Mouse (Mus musculus) common myeloid progenitor, adult 5-6 weeks (primary cell): Measurements from ENCODE around the gene Eif2b3. TPM values are rescaled to one million over a fixed set of nuclear protein-coding genes. Genes with fewer than 3 reads are reported as not detected.

Source experiments
- ATAC-seq: replicated peaks from 2 replicates; pipeline ENCODE4 v1.8.0; 2016; ENCODE audit warnings: low read depth, mild to moderate bottlenecking, moderate TSS enrichment, inconsistent platforms; ENCODE audit not compliant: poor library complexity, severe bottlenecking
- total RNA-seq: library from RNA; stranded (forward); fragments of 200-1000, 187-1606 nt; gene quantifications from 2 replicates; pipeline ENCODE4 v1.2.3, GENCODE M21; 2017

Eif2b3 gene
- total RNA-seq, 1 experiment from 2014 or later, result 48.6 TPM

DNA sequence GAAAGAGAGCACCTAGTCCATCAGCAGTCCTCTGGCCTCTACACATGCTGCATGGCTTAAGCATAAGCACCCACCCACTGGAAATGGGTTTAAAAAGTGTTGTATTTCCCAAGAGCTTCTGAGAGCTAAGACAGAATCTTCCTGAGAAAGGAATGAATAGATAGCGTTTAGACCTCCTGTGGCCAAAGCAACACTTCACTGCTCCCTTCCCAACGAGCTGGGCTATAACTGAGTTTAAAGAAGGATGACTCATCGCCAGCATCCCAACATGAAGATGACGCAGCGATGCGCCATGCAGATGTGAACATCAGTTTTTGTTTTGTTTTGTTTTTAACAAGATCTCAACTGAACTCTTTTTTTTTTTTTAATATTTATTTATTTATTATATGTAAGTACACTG, 5.6 kb upstream of the Eif2b3 start:
- ATAC-seq, result no peak

DNA sequence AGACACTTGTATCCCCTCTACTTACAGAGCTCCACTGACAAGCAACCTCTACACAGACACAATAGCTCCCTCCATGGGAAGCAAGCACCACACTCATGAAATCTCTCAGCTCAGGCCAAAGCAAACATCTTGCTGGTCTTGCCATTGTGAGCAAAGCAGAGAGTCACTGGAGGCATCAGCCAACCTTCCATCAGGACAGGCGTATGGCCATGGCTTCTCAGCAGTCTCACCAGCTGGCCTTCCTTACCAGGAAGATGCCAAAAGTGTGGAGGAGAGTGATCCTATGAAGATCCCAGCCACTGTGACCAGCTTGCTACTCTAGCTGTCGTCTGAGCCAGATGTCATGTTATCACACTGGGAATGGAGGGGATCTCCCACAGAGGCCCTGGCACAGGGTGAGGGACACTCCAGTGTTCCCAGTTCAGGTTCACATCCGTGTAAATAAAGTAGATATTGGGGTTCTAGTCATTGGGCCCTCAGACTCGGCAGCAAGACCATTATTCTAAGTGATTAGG, 4.2 kb upstream of the Eif2b3 start:
- ATAC-seq, result no peak

DNA sequence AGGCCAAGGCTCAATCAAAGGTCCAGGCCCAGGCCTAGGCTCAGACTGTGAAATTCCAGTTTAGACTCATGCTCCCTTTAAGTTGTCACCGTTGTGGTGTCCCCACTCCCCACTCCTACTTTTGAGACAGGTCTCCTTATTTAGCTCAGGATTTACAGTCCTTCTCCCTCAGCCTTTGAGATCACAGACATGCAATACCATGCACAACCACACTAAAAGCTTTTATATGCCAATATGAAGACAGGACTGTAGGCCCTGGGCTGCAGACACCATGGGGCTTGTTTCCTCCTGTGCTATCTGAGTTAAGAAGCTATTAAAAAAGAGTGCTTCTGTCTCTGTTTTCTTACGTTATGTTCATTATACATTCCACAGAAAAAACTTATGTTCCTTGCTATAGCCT, 1.5 kb upstream of the Eif2b3 start:
- ATAC-seq, result no peak

DNA sequence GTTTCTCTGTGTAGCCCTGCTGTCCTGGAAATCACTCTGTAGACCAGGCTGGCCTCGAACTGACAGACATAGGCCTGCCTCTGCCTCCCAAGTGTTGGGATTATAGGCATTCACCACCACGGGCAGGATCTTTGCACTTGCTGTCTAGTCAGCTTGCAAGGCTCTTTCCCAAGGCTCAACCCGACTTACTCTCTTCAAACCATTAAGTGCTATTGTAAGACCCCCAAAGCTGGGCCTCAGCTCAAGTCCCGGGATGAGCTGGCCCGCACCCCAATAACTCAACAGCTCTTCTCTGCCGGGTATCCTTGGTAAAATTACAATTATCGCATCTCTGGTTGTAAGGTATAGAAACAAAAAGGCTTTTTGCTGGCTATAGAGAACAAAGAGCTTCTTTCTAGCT, 875 bp upstream of the Eif2b3 start:
- ATAC-seq, result no peak

DNA sequence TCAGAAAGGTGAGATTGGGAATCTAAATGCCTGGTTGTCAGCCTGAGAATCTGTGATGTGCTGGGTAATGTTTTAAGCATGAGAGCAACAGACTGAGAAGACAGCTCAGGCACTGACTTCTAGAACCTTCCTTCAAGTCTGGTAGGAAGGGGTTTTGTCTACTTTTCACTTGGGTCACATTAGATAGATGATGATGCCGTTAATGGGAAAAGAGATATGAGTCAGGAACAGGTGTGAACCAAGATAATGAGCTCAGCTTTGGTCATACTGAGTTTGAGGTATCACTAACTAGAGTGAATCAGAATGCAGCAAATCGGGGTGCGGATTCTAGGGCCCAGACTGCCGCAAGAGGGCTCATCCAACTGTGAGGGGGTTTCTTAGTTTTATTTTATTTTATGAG, 4.3 kb downstream of the Eif2b3 start:
- no peak for ATAC-seq

DNA sequence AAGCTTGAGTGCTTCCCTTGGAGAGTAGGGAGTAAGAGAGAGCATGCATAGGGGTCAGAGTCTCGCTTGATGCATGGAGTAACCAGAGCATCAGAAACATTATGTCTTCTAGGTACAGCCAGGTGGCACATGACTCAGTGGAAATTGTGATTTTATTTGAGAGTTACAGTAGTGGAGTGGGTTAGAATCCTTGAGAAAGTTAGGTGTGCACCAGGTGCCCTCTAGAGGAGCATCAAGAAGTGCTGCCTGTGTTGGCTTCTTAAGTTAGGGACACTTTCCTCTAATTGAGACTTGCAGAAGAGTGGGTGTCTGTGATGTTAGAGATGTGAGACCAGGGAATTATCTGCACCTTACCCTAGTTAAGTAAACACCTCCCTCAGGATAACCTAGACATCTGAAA, 11.9 kb downstream of the Eif2b3 start:
- no peak for ATAC-seq

DNA sequence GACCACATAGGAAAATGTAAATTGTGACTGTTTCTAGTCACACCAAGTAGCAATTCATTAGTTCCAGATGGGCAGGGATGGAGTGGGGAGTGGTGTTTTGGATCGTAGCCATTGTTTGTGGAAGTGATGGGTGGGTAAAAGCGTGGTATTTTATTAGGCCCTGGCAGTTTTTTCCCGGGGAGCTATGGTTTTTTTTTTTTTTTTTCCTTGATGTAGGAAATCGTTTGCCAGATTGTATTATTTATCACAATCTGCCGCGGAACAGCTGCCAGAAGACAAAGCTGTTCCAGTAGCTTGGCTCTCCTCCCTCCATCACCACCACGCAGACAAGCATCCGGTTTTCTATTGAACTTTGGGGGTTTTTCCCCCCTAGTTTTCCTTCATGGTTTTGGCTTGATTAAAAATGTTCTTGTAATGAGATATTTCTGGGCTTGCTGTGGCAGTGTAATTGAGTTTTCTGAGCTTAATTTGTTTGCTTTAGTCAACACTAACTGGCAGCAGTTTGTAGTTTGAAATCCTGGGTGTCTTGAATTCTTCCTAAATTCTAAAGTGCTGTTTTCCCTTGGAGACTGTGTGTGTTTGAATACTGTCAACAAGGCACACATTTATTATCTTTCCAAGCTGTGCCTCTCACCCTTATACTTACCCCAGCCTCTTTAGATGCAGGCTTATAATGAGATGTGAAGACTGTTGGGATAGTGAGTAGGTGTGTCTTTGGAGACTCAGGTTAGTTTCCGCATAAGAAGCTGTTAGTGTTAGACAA, 20.9 kb downstream of the Eif2b3 start:
- ATAC-seq, result no peak

DNA sequence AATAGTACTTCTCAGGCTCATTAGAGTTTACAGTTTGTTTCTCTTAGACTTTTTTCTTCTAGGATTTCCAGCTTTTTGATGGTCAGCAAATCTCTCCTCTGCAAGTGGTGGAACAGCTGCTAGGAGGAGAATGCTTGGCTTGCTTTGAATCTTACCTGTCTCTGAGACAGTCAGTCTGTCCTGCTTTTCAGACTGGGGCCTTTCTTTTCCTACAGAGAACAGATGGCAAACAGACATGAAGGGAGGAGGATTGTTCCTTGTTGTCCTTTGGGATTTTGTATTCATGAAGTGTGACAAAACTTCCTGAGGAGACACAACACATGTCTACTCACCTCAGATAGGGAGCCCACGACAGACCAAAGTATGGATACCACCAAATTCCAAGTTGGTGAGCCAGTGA, 21.6 kb downstream of the Eif2b3 start:
- ATAC-seq, result no peak

DNA sequence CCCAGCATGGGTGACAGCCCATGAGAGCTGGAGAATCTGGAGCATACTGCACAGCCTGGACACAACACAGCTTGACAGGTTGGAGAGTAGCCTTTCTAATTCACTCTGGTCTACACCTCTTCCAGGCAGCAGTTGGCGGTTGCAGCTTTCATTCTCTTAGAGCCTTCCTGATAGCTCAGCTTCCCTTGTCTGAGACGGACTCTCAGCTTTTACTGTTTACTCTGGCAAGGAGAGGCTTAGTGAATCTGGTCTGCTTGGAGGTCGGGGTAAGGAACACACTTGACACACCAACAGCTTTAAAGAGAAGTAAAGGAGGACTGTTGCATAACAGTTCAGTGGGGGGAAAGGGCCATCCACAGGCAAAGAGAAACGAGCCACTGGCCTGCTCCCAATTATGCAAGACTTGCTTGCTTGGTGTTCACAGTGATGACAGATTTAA, 22.1 kb downstream of the Eif2b3 start:
- ATAC-seq, result peak; percentile 89

DNA sequence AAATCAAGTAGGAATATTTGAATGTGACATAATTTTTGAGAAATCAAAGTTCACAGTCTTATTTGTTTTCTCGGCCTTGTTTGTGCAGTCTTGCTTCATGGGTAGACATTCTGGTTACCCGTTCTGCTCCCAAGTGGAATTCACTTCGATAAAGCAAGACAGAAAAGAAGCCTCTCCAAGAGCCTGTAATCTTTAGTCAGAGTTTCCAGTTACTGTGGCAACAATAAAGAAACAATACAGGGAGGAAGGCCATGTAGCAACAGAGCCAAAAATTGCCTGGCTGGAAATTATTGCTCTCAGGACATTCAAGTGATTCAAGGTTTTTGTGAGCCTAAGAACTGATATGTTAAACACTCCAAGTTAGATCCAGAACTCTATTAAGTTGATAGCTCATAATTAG, 29.6 kb downstream of the Eif2b3 start:
- no peak for ATAC-seq

DNA sequence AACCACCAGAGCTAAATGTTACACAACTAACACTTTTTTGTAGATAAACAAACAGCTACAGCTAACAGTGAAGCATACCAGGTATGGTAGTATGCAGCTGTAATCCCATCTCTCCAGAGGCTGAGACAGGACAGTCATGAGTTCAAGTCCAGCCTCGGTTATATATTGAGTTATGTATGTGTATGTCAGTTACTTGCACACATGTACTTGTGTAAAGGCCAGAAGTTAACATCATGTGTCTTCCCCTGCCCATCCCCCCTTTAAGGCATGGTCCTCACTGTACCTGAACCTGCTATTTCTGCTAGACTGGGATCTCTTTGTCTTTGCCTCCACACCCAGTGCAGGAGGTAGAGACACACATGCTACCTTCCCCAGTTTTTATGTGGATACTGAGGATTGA, 30.3 kb downstream of the Eif2b3 start:
- no peak for ATAC-seq

DNA sequence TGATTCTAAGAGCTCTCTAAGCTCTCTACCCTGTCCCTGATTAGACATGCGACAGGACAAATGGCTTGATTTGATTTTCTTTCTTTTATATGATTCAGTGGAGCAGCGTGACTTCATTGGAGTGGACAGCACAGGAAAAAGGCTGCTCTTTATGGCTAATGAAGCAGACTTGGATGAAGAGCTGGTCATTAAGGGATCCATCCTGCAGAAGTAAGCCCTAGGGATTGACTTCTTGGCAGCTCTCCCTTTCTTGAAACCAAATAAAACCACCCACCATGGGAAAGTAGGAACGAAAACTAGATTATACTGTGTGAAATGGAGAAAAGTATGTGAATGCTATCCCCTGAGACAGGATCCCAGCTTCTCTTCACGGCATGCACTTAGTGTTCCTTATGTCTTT, 33.4 kb downstream of the Eif2b3 start:
- ATAC-seq, result no peak

DNA sequence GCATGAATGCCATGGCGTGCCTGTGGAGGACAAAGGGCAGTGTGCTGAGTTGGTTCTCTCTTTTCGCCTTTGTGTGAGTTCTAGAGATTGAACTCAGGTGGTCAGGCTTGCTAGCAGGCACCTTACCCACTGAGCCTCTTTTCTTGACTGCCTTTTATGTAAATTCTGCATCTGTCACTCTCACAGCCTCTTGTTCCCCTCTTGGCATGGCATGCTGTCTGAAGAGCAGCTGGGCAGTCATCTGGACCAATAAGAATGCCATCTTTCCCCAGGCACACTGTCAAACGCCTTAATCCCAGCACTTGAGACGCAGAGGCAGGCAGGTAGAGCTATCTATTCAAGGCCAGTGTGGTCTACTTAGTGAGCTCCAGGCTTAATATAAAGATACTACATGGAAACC, 34.8 kb downstream of the Eif2b3 start:
- ATAC-seq, result no peak

DNA sequence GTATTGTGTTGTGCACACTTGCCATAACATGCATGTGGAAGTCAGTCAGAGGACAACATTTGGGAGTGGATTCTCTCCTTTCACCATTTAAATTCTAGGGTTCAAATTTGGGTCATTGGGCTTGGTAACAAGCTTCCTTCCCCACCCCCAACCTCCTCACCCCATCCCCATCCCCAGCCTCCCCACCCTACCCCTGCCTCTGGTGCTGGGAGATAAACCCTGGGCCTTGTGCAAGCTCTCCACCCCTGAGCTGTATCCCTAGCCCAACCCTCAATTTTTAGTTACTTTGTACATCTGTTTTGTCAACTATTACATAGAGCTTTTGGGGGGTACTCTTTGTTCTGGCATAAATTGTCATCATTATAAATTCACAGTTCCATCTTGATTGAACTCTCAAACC, 36.9 kb downstream of the Eif2b3 start:
- no peak for ATAC-seq

DNA sequence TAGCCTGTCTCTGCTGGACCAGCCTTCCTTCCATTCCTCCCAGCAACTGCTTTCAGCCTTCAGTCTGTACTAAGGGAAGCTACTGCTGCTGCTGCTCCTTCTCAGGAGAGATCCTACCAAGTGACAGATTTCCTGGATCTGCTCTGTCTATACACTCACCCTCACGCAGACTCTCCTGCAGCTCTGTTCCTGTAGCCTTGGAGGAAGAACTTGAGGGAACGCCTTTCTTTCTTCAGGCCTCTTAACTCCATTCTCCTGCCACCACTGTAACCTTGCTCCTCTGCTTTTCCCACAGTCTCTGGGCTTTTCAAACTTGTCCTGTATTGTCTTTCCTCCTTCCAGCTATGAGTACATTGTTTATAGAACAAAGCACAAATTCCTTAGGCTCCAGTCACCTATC, 37.3 kb downstream of the Eif2b3 start:
- no peak for ATAC-seq

DNA sequence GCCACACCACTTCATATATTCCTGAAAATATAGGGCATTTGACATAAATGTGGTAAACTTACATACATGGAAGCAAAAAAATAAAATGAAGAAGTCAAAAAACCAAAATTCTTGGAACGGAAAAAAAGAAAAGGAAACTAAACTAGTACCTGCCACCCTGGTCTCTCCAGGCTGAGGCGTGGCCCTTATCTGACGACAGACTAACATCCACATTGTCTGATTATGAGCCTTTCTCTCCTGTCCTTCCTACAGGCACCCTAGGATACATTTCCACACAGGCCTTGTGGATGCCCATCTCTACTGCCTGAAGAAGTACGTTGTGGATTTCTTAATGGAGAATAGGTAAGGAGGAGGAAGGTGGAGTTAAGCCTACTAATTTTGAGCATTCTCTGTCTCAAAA, 39.3 kb downstream of the Eif2b3 start:
- no peak for ATAC-seq

DNA sequence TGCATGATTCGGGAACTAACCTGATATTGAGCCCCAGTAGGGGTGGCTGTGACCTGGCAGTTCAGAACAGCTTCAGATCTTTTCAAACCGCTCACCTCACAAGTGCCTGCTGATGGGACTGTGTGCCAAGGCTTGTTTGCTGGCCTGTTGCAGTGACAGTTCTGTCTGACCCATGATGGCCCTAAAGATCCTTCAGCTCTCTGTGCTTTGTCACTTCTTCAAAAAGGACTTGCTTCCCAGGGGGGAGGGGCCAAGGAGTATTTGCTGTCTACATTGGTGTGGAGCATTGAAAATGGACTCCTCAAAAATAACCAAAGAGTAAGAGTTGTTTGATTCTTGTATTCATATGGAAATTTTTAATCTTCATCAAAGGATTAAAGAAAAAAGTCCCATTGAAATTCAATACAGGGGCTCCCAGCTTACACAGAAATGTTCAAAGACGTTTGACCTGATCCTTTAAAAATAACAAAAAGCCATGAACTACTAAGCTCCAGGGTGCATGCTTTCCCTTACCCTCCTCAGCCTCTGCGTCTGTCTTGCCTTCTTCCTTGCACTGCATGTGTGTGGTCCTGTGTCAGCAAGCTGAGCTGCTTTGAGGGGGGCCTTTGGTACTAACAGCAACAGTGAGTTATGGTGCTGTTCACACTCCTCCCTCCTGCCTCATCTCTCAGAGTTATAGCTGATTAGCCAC, 43.6 kb downstream of the Eif2b3 start:
- no peak for ATAC-seq

DNA sequence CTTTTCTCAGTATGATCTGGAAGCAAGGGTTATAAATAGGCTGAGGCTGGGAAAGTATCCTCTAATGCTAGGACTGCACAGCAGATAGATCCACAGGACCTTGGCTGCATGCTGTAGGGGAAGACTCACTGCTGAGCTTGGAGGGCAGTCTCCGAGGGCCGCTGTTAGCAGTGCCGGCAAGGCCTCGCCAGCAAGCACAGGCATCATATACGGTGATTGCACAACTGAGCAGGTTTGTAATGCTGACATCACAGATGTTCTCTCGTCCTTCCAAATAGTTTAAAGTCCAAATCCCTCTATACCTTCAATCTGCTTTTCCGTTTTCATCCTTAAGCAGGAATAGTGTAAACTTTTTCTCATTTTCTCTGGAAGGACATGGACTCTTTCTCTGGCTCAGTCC, 48.8 kb downstream of the Eif2b3 start:
- ATAC-seq, result no peak

DNA sequence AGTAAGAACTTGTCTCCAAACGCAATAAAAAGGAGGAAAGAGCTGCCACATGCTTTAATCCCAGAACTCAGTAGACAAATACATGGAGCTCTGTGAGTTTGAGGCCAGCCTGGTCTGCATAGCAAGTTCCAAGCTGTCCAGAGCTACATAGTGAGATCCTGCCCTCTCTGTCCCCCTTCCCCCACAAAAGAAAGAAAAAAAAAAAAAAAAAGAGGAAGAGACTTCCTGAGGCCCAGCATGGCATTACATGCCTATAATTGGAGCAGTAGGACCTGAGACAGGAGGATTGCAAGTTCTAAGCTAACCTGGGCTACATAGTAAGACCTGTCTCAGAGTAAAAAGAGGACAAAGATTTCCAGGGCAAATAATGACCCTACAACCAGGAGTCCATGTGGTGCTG, 50.4 kb downstream of the Eif2b3 start:
- no peak for ATAC-seq

DNA sequence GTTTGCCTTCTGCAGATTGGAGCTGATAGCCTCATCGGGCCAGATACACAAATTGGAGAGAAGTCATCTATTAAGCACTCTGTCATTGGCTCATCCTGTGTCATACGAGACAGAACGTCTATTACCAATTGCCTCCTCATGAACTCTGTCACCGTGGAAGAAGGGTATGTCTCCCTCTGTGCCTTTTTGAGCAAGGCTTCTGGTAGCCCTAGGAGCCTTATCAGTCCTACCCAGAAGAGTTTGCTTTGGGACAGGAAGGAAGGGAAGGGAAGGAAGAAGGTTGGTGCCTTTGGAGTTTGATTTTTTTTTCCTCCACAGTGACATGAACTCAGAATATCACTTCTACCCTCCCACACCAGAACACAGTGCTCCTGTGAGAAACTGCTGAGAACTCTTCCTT, 51.4 kb downstream of the Eif2b3 start:
- peak; percentile 65 for ATAC-seq

DNA sequence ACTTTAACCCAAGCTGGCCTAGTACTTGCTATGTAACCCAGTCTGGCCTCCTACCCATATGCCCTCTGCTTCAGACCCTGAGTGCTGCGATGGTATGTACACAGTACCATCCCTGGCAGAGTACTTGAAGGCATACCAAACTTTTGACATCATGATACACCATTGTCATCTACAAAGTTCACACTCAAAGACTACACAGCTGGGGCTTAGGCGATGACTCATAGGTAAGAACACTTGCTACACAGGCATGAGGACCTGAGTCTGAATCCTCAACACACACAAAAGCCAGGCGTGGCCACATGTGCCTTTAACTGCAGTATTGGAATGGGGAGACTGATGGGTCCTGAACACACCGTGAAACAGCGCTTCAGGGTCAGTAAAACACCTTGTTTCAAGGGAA, 52.0 kb downstream of the Eif2b3 start:
- ATAC-seq, result no peak
